Mouse (Mus musculus) hindbrain, postnatal 0 days (tissue): ENCODE results near the gene Zfp64. TPM values are rescaled to one million over a fixed set of nuclear protein-coding genes. Genes with fewer than 3 reads are reported as not detected.
A peak's percentile ranks its signal among the peaks of the same experiment; 100 is the strongest.

Experiments
- ATAC-seq: fragments of 200-750 bp; cut with Nextera tagmentation; 2 replicates; pipeline ENCODE4 v1.8.0; 2017; ENCODE audit warnings: mild to moderate bottlenecking, moderate TSS enrichment, moderate library complexity
- DNase-seq: peaks from one replicate; pipeline ENCODE4 v3.0.0-alpha.2; 2015; ENCODE audit warnings: low spot score
- H3K27ac ChIP-seq: fragments of 300-500 bp; sonication (generic); 2 replicates; pipeline ENCODE4 v1.5.1; 2014; ENCODE audit warnings: mild to moderate bottlenecking
- H3K27me3 ChIP-seq: fragments of 300-500 bp; sonication (generic); 2 replicates; pipeline ENCODE4 v1.6.1; 2014; ENCODE audit warnings: low read length, mixed read lengths; ENCODE audit not compliant: insufficient read depth
- H3K36me3 ChIP-seq: fragments of 300-500 bp; sonication (generic); 2 replicates; pipeline ENCODE4 v1.6.1; 2014; ENCODE audit warnings: low read length, mixed read lengths; ENCODE audit not compliant: insufficient read depth
- H3K4me1 ChIP-seq: fragments of 300-500 bp; sonication (generic); 2 replicates; pipeline ENCODE4 v1.6.1; 2014; ENCODE audit warnings: antibody characterized with exemption, low read length, mixed read lengths; ENCODE audit not compliant: insufficient read depth
- H3K4me2 ChIP-seq: fragments of 300-500 bp; sonication (generic); 2 replicates; pipeline ENCODE4 v1.6.1; 2014; ENCODE audit warnings: low read depth, mild to moderate bottlenecking, low read length, moderate library complexity, mixed read lengths
- H3K4me3 ChIP-seq: fragments of 300-500 bp; sonication (generic); 2 replicates; pipeline ENCODE4 v1.5.1; 2014; ENCODE audit warnings: low read length
- H3K9ac ChIP-seq: fragments of 300-500 bp; sonication (generic); replicated peaks from 2 replicates; pipeline ENCODE4 v1.6.1; 2014; ENCODE audit warnings: mild to moderate bottlenecking, low read length, moderate library complexity, mixed read lengths
- H3K9me3 ChIP-seq: fragments of 300-500 bp; sonication (generic); 2 replicates; pipeline ENCODE4 v1.6.1; 2016; ENCODE audit warnings: low read length, mixed read lengths
- CTCF ChIP-seq: IDR thresholded peaks from 2 replicates; pipeline ENCODE4 v1.5.1; 2016; ENCODE audit warnings: antibody characterized with exemption, control low read depth, low read depth
- WGBS: fragments of 180-500 bp; shearing (Covaris S2); extraction: QIAGEN DNeasy Blood & Tissue Kit; methylation state at CpG from one replicate; pipeline ENCODE4 v1.1.7; 2014; 5-methylcytosine and 5-hydroxymethylcytosine counted together
- polyA plus RNA-seq: library from polyadenylated mRNA; unstranded; fragments of >200 nt; fragmentation: Nextera tagmentation; extraction: Ambion mirVana; gene quantifications from 2 replicates; pipeline ENCODE4 v1.2.1, GENCODE M21; 2015
- total RNA-seq: library from RNA; depleted of rRNA; stranded (reverse); fragments of >200 nt; gene quantifications from 2 replicates; pipeline ENCODE4 v1.2.3, GENCODE M21; 2014

The Zfp64 gene
- total and polyA plus RNA-seq, 2 experiments from 2014 or later, result 27.5 to 44.3 TPM

DNA sequence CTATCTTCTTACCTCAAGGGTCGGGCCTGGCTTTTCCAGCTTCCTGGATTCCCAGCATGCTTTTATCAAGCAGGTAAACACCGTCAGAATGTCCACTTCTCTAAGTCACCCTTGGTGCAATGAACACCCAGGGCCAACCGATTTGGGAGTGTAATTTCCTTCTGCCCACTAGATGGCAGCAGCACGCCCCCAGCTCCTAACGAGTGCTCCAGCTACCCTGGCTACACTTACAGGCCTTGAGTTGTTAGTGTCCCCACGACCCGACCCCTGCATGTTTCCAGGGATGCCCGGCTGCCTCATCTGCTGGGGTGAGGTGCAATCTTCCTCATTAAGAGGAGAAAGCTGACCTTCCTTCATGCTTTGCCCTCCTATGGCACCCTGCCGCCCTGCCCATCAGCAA, 51.2 kb downstream of the Zfp64 start:
- H3K27me3 ChIP-seq, result no peaks in the 10 kb centered on the region
- no peak overlapping the region for H3K4me2 ChIP-seq
- H3K4me3 ChIP-seq, result no peak overlapping the region
- no peak overlapping the region for H3K9ac ChIP-seq
- no peaks in the 10 kb centered on the region for H3K36me3 ChIP-seq
- peak; percentile 92 for TF ChIP-seq CTCF
- 16% methylated on average over 9 of the region's 9 CpGs for WGBS
- peak; percentile 59; the same call in 1 of the 2 replicates for ATAC-seq
- no peaks in the 10 kb centered on the region for H3K9me3 ChIP-seq
- no peaks in the 10 kb centered on the region for H3K4me1 ChIP-seq
- no peak overlapping the region for H3K27ac ChIP-seq
- peak; percentile 73 for DNase-seq

DNA sequence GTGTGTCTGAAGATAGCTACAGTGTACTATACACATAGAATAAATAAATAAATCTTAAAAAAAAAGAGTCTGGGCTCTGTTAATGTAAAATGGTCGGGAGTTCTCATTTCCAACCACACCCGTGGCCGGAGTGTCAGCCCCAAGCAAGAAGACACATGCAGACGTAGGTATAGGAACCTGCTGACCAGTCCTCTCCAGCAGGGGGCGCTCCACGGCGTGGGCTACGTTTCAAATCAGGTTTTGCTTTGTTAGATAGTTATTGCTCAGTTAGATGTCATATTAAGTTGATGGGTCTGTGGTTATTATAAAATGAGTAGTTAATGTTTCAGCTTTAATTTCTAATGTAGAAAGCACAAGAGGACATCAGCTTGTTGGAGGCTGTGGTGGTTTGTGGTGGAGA, 52.8 kb downstream of the Zfp64 start:
- Histone ChIP-seq H3K9me3 (no peaks in the 10 kb centered on the region), H3K4me2 (no peak overlapping the region), H3K4me3 (no peak overlapping the region), H3K27me3 (no peaks in the 10 kb centered on the region), H3K9ac (no peak overlapping the region), H3K27ac (no peak overlapping the region), H3K36me3 (no peaks in the 10 kb centered on the region), H3K4me1 (no peaks in the 10 kb centered on the region)
- ATAC-seq (no peak), DNase-seq (peak; percentile 13)
- TF ChIP-seq CTCF, result peak; percentile 72
- WGBS, result 22% methylated on average over 8 of the region's 8 CpGs

DNA sequence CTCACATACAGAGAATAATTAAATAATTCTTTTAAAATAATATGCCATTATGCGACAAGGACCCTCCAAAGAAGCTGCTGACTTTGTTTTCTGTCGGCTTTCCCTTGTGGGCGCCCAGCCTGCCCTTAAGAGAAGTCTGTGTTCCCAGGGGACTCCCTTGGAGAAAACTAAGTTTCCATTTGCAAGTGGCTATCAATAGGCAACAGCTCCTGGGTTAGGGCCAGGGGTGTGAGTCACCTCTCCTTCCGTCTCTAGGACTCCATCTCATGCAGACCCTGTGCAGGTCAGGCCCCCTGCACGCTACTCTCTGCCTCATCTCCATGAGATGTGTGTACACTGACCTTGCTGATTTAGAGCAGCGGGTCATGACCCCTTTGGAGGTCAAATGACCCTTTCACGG, 57.5 kb downstream of the Zfp64 start:
- H3K9ac ChIP-seq, result no peak overlapping the region
- no peak overlapping the region for H3K4me3 ChIP-seq
- H3K36me3 ChIP-seq, result no peaks in the 10 kb centered on the region
- no peak overlapping the region for H3K4me2 ChIP-seq
- H3K4me1 ChIP-seq, result no peaks in the 10 kb centered on the region
- whole genome bisulfite sequencing, result 80% methylated on average over 7 of the region's 7 CpGs
- H3K9me3 ChIP-seq, result no peaks in the 10 kb centered on the region
- H3K27ac ChIP-seq, result no peak overlapping the region
- DNase-seq (no peak), ATAC-seq (no peak)
- no peaks in the 10 kb centered on the region for H3K27me3 ChIP-seq
- TF ChIP-seq CTCF, result no peak

DNA sequence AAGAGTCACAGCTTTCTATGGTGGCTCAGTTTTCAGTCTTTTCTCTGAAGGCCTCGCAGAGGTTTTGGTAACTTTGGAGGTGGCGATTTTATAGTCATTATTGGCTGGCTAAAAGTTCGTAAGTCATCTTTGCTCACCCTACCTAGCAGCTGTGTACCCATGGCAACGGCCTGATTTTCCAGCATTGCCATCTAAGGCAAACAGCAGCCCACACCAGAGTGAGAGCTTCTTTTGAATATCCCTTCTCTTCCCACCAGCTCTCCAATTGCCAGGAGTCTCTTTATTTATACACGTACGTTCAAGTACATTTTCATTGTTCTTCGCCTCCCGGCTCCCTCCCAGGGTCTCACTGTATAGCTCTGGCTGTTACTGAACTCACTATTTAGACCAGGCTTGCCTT, 59.9 kb downstream of the Zfp64 start:
- DNase-seq (no peak), ATAC-seq (no peak)
- Histone ChIP-seq H3K27me3 (no peaks in the 10 kb centered on the region), H3K4me2 (no peak overlapping the region), H3K36me3 (no peaks in the 10 kb centered on the region), H3K9me3 (no peaks in the 10 kb centered on the region), H3K27ac (no peak overlapping the region), H3K9ac (no peak overlapping the region), H3K4me1 (no peaks in the 10 kb centered on the region), H3K4me3 (no peak overlapping the region)
- no peak for TF ChIP-seq CTCF
- WGBS, result 73% methylated on average over 8 of the region's 8 CpGs

DNA sequence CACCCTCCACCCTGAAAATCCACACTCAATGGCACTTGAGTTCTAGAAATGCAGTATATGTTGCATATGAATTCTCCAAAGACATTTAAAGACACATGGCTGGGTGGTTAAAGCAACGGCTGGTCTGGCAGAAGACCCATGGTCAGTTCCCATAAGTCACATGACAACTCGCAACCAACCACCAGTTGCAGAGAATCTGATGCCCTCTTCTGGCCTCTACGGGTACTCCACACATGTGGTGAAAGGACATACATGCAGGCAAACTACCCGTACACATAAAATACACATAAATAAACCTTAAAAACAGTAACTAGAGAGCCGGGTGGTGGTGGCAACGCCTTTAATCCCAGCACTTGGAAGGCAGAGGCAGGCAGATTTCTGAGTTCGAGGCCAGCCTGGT, 60.6 kb downstream of the Zfp64 start:
- H3K4me3 ChIP-seq, result no peak overlapping the region
- H3K36me3 ChIP-seq, result no peaks in the 10 kb centered on the region
- H3K9ac ChIP-seq, result no peak overlapping the region
- no peak for DNase-seq
- ATAC-seq, result no peak
- H3K4me1 ChIP-seq, result no peaks in the 10 kb centered on the region
- no peak overlapping the region for H3K27ac ChIP-seq
- 92% methylated on average over 7 of the region's 7 CpGs for WGBS
- no peak overlapping the region for H3K4me2 ChIP-seq
- no peaks in the 10 kb centered on the region for H3K9me3 ChIP-seq
- TF ChIP-seq CTCF, result peak; percentile 15; the same call in 1 of the 2 replicates
- H3K27me3 ChIP-seq, result no peaks in the 10 kb centered on the region

DNA sequence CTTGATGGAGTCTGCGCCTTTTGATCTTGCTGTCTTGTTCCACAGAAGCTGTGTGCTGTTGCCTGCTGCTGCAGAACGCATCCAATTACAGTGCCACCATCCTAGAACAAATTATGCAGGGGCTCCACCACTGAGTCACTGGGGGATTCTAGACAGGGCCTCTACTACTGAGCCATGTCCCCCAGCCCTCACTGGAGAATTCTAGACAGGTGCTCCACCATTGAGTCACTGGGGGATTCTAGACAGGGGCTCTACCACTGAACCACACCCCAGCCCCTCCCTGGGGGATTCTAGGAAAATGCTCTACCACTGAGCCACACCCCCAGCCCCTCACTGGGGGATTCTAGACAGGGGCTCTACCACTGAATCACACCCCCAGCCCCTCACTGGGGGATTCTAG, 63.3 kb downstream of the Zfp64 start:
- Histone ChIP-seq H3K4me2 (no peak overlapping the region), H3K27ac (no peak overlapping the region), H3K9me3 (no peaks in the 10 kb centered on the region), H3K36me3 (no peaks in the 10 kb centered on the region), H3K27me3 (no peaks in the 10 kb centered on the region), H3K4me1 (no peaks in the 10 kb centered on the region), H3K4me3 (no peak overlapping the region), H3K9ac (no peak overlapping the region)
- no peak for ATAC-seq
- no peak for DNase-seq
- 79% methylated on average over 2 of the region's 2 CpGs for WGBS
- TF ChIP-seq CTCF, result no peak

DNA sequence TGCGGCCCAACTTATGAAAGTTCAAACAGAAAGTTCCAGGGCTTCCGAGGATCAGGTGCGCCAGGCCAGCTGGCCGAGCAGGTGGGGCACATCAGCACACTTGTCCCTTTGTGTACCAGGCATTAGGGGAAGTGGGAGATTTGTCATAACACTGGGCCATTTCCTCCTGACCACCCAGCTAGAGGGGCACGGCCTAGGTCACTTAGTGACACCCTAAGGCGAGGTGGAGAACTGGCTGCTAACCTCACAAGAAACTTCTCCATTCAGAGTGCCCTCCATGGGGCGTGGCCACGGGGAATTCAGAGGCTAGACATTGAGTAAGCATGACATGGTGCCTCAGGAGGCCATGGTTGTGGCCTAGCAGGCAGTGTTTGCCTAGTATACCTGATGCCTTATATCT, 70.7 kb downstream of the Zfp64 start:
- Histone ChIP-seq H3K27ac (no peak overlapping the region), H3K4me3 (no peak overlapping the region), H3K36me3 (no peaks in the 10 kb centered on the region), H3K9ac (no peak overlapping the region), H3K9me3 (no peaks in the 10 kb centered on the region), H3K4me2 (no peak overlapping the region), H3K27me3 (no peaks in the 10 kb centered on the region), H3K4me1 (no peaks in the 10 kb centered on the region)
- no peak for TF ChIP-seq CTCF
- DNase-seq, result no peak
- 68% methylated on average over 8 of the region's 8 CpGs for WGBS
- ATAC-seq, result no peak
